Mouse (Mus musculus): ENCODE measurements around the gene Klf13.

GRCm38 (mm10) chr7:63901942-63902341, 36.8 kb downstream of the Klf13 start:
- TF ChIP-seq CTCF (IDR thresholded peaks at IDR 0.05) (no peak), EP300 (IDR thresholded peaks at IDR 0.05; ENCODE audit: insufficient read depth, low read depth, low read length) (no peak), POLR2A (IDR thresholded peaks at IDR 0.05; ENCODE audit: insufficient read depth, low read depth, low read length) (no peak)
